In genomic region chr6:148216752-148217151, GRCm38 (mm10) we compare ENCODE assay signal across 22 mouse cellular contexts. TPM values are rescaled to one million over a fixed set of nuclear protein-coding genes. Genes with fewer than 3 reads are reported as not detected.
DNase-seq lines count a peak whose midpoint lies in the region; TF ChIP-seq lines count a peak whose summit lies in the region.
"Had no signal": no experiment of that assay in that cellular context is flagged by ENCODE, and none has a peak within 500 bp of the region (broad histone marks: within the 10 kb centered on the region; RNA-seq: fewer than 3 reads in every experiment).

No protein-coding gene starts in this region.

- H3K4me3 ChIP-seq in heart, adult 2 months: no peak overlapping the region
- H3K4me3 ChIP-seq: embryonic facial prominence, embryonic 10.5 days; embryonic facial prominence, embryonic 12.5 days; forebrain, embryonic 13.5 days; forebrain, embryonic 15.5 days had no signal

- H3K27ac ChIP-seq in heart, adult 2 months: no peak overlapping the region
- H3K27ac ChIP-seq: embryonic facial prominence, embryonic 10.5 days; embryonic facial prominence, embryonic 12.5 days; forebrain, embryonic 13.5 days; forebrain, embryonic 15.5 days had no signal

- TF ChIP-seq EP300 in heart, adult 2 months (IDR thresholded peaks at IDR 0.05; ENCODE audit: insufficient read depth, low read depth, low read length): no peak

- peaks cover 2% of the 10 kb centered on the region; the same call in 1 of the 2 replicates for H3K36me3 ChIP-seq in heart, adult 2 months (ENCODE audit: control insufficient read depth, insufficient read depth, low read length)
- H3K36me3 ChIP-seq: embryonic facial prominence, embryonic 10.5 days; embryonic facial prominence, embryonic 12.5 days; forebrain, embryonic 15.5 days had no signal

- WGBS in heart, adult 2 months: 83% methylated on average over 4 of the region's 4 CpGs

- no peaks in the 10 kb centered on the region for H3K79me2 ChIP-seq in heart, adult 2 months (replicated peaks; ENCODE audit: control insufficient read depth, insufficient read depth, low read length)

- intact Hi-C loops in heart, adult 2 months (cut with DNase I): loop anchor here (5.0 kb wide), 1 partner anchor 701 kb away; no protein-coding TSS in a partner anchor

- peaks cover 1% of the 10 kb centered on the region; the same call in 1 of the 2 replicates for H3K4me1 ChIP-seq in heart, adult 2 months (ENCODE audit: control insufficient read depth, insufficient read depth, low read length)

- no peak for TF ChIP-seq CTCF in heart, adult 2 months (IDR thresholded peaks at IDR 0.05)

- no peak for TF ChIP-seq POLR2A in heart, adult 2 months (IDR thresholded peaks at IDR 0.05; ENCODE audit: insufficient read depth, low read depth, low read length)

- peak; percentile 72 for DNase-seq in heart, adult 11 months
- no peak for DNase-seq in heart, adult 2 months
- DNase-seq in CD4-positive helper T cell, adult 2 months (ENCODE audit: low read depth, low spot score): peak; percentile 15
- DNase-seq in induced T-regulatory cell, adult 2 months (ENCODE audit: low read depth): peak; percentile 51
- DNase-seq in adrenal gland, postnatal 25 days: no peak
- no peak for DNase-seq in embryo, embryonic 9.5 days (ENCODE audit: extremely low spot score)
- no peak for DNase-seq in natural killer cell, adult 2 months (ENCODE audit: low spot score in 2 of 2)
- DNase-seq: adrenal gland, adult 8-10 months; adrenal gland, postnatal 14 days; cerebellum, adult 11 months; cerebellum, adult 18-20 months; cerebellum, adult 8-10 months; cerebellum, adult 9-11 months; cerebellum, postnatal 14 days; cerebellum, postnatal 36 days; embryo, embryonic 11 days; forebrain, postnatal 0 days had no signal

- H3K27me3 ChIP-seq in heart, adult 2 months (ENCODE audit: control insufficient read depth, insufficient read depth, low read length): no peaks in the 10 kb centered on the region
- H3K27me3 ChIP-seq: embryonic facial prominence, embryonic 12.5 days; forebrain, embryonic 13.5 days; forebrain, embryonic 15.5 days; Patski had no signal

- no peak overlapping the region for H3K9ac ChIP-seq in heart, adult 2 months (ENCODE audit: low read depth, low read length)
- H3K9ac ChIP-seq: embryonic facial prominence, embryonic 12.5 days; forebrain, embryonic 13.5 days; forebrain, embryonic 15.5 days; forebrain, postnatal 0 days had no signal

RNA-seq across cellular contexts. Expression of gene Ergic2, which starts 4.6 kb away (rescaled TPM):
- 10 to 100 TPM; 60.0 to 61.0 TPM for total RNA-seq in heart, adult 2 months (2021)
- polyA plus RNA-seq in heart, adult 2 months (2012; rRNA removed): 31.4 and 63.3 TPM in 2 replicates
- 67.8 and 75.0 TPM in 2 replicates for total RNA-seq in adrenal gland, postnatal 25 days (2021)

Comparison
In these comparisons a context has a peak if more than half of its experiments do, and no peak if none do; other contexts are left out.
1. DNase-seq: peak in heart, adult 11 months (single experiment), CD4-positive helper T cell, adult 2 months (single experiment) and induced T-regulatory cell, adult 2 months (single experiment); none in heart, adult 2 months (0 of 2), adrenal gland, postnatal 25 days (single experiment), embryo, embryonic 9.5 days (single experiment) and natural killer cell, adult 2 months (0 of 2).